Mouse (Mus musculus) midbrain, embryonic 14.5 days (tissue): Measurements from ENCODE around the gene Dip2b. TPM values are rescaled to one million over a fixed set of nuclear protein-coding genes. Genes with fewer than 3 reads are reported as not detected.

ENCODE experiments used
- ATAC-seq: fragments of 200-750 bp; cut with Nextera tagmentation; 2 replicates; pipeline ENCODE4 v1.8.0; 2017; ENCODE audit warnings: moderate number of reproducible peaks, moderate library complexity; ENCODE audit not compliant: low FRiP score, low TSS enrichment
- DNase-seq: peaks from one replicate; pipeline ENCODE4 v3.0.0-alpha.2; 2015
- H3K27ac ChIP-seq: fragments of 300-500 bp; sonication (generic); replicated peaks from 2 replicates; pipeline ENCODE4 v1.5.1; 2014; ENCODE audit warnings: mild to moderate bottlenecking, low read depth, low read length, moderate library complexity
- H3K27me3 ChIP-seq: fragments of 300-500 bp; sonication (generic); 2 replicates; pipeline ENCODE4 v1.6.1; 2014; ENCODE audit warnings: low read length, control low read depth, mixed read lengths; ENCODE audit not compliant: control insufficient read depth, insufficient read depth
- H3K36me3 ChIP-seq: fragments of 300-500 bp; sonication (generic); 2 replicates; pipeline ENCODE4 v1.6.1; 2014; ENCODE audit warnings: low read length, control low read depth; ENCODE audit not compliant: control insufficient read depth, insufficient read depth
- H3K4me1 ChIP-seq: fragments of 300-500 bp; sonication (generic); 2 replicates; pipeline ENCODE4 v1.6.1; 2014; ENCODE audit warnings: mild to moderate bottlenecking, antibody characterized with exemption, low read length, control low read depth; ENCODE audit not compliant: control insufficient read depth, insufficient read depth
- H3K4me2 ChIP-seq: fragments of 300-500 bp; sonication (generic); 2 replicates; pipeline ENCODE4 v1.6.1; 2014; ENCODE audit warnings: mild to moderate bottlenecking, low read length, moderate library complexity
- H3K4me3 ChIP-seq: fragments of 300-500 bp; sonication (generic); replicated peaks from 2 replicates; pipeline ENCODE4 v1.5.1; 2014; ENCODE audit warnings: low read depth, low read length
- H3K9ac ChIP-seq: fragments of 300-500 bp; sonication (generic); replicated peaks from 2 replicates; pipeline ENCODE4 v1.6.1; 2014; ENCODE audit warnings: mild to moderate bottlenecking, low read length, moderate library complexity
- H3K9me3 ChIP-seq: fragments of 300-500 bp; sonication (generic); 2 replicates; pipeline ENCODE4 v1.6.1; 2016; ENCODE audit warnings: low read length, control low read depth, mixed read lengths; ENCODE audit not compliant: control insufficient read depth
- WGBS: fragments of 180-500 bp; shearing (Covaris S2); extraction: QIAGEN DNeasy Blood & Tissue Kit; methylation state at CpG from one replicate; pipeline ENCODE4 v1.1.7; 2014; 5-methylcytosine and 5-hydroxymethylcytosine counted together
- polyA plus RNA-seq: library from polyadenylated mRNA; unstranded; fragments of >200 nt; fragmentation: Nextera tagmentation; extraction: Ambion mirVana; gene quantifications from 2 replicates; pipeline ENCODE4 v1.2.1, GENCODE M21; 2014

The Dip2b gene
- polyA plus RNA-seq, 1 experiment from 2014 or later: 31.1 TPM

GRCm38 (mm10) chr15:100143091-100143801 lies 104.8 kb downstream of the Dip2b start:
- Histone ChIP-seq H3K9ac (no peak overlapping the region), H3K27ac (peak overlapping the region; percentile 41), H3K9me3 (no peaks in the 10 kb centered on the region), H3K4me1 (0 out of 2 replicates have a peak, but pooled peaks cover 3% of the 10 kb centered on the region), H3K36me3 (0 out of 2 replicates have a peak, but pooled peaks cover 8% of the 10 kb centered on the region), H3K4me2 (no peak overlapping the region), H3K27me3 (no peaks in the 10 kb centered on the region), H3K4me3 (no peak overlapping the region)
- ATAC-seq (no peak), DNase-seq (peak; percentile 50)
- 82% methylated on average over 11 of the region's 11 CpGs for WGBS

- no peak overlapping the region for H3K9ac ChIP-seq
- H3K4me2 ChIP-seq: no peak overlapping the region
- no peak for ATAC-seq
- H3K27ac ChIP-seq: no peak overlapping the region
- H3K4me3 ChIP-seq: no peak overlapping the region
- WGBS: 68% methylated on average over 15 of the region's 15 CpGs
- no peaks in the 10 kb centered on the region for H3K9me3 ChIP-seq
- DNase-seq: no peak
- 0 out of 2 replicates have a peak, but pooled peaks cover 3% of the 10 kb centered on the region for H3K4me1 ChIP-seq
- H3K27me3 ChIP-seq: no peaks in the 10 kb centered on the region
- H3K36me3 ChIP-seq: 0 out of 2 replicates have a peak, but pooled peaks cover 8% of the 10 kb centered on the region
These were observed 106.7 kb downstream of the Dip2b start for GRCm38 (mm10) chr15:100144854-100145824.

- DNase-seq (no peak), ATAC-seq (no peak)
- no peak overlapping the region for H3K27ac ChIP-seq
- H3K4me3 ChIP-seq: no peak overlapping the region
- H3K27me3 ChIP-seq: no peaks in the 10 kb centered on the region
- 89% methylated on average over 3 of the region's 3 CpGs for WGBS
- peaks cover 9% of the 10 kb centered on the region; the same call in 1 of the 2 replicates for H3K36me3 ChIP-seq
- H3K4me1 ChIP-seq: 0 out of 2 replicates have a peak, but pooled peaks cover 3% of the 10 kb centered on the region
- H3K9ac ChIP-seq: no peak overlapping the region
- no peak overlapping the region for H3K4me2 ChIP-seq
- H3K9me3 ChIP-seq: no peaks in the 10 kb centered on the region
These were observed 107.5 kb downstream of the Dip2b start for GRCm38 (mm10) chr15:100145917-100146316.

- ATAC-seq: no peak
- WGBS: 59% methylated on average over 4 of the region's 4 CpGs
These were observed 112.1 kb downstream of the Dip2b start for GRCm38 (mm10) chr15:100150593-100150992.

GRCm38 (mm10) chr15:100152321-100152720 lies 113.9 kb downstream of the Dip2b start:
- H3K9ac ChIP-seq: no peak overlapping the region
- H3K36me3 ChIP-seq: peaks cover 46% of the 10 kb centered on the region
- no peak for ATAC-seq
- WGBS: 97% methylated on average over 3 of the region's 3 CpGs
- H3K9me3 ChIP-seq: no peaks in the 10 kb centered on the region
- H3K4me1 ChIP-seq: no peaks in the 10 kb centered on the region
- no peak for DNase-seq
- H3K27ac ChIP-seq: no peak overlapping the region
- no peak overlapping the region for H3K4me2 ChIP-seq
- no peak overlapping the region for H3K4me3 ChIP-seq
- H3K27me3 ChIP-seq: no peaks in the 10 kb centered on the region

More at GRCm38 (mm10) chr15:100150593-100150992, 112.1 kb downstream of the Dip2b start:
- Histone ChIP-seq H3K27ac (0 out of 2 replicates have a peak overlapping the region, but pooled peaks have one; percentile 49), H3K9me3 (no peaks in the 10 kb centered on the region), H3K9ac (no peak overlapping the region), H3K4me1 (0 out of 2 replicates have a peak, but pooled peaks cover under 1% of the 10 kb centered on the region), H3K36me3 (peaks cover 29% of the 10 kb centered on the region), H3K4me3 (no peak overlapping the region), H3K4me2 (no peak overlapping the region), H3K27me3 (no peaks in the 10 kb centered on the region)
- DNase-seq: peak; percentile 19

- DNase-seq: no peak
- Histone ChIP-seq H3K4me2 (no peak overlapping the region), H3K4me3 (no peak overlapping the region), H3K27me3 (no peaks in the 10 kb centered on the region), H3K4me1 (no peaks in the 10 kb centered on the region), H3K36me3 (peaks cover 53% of the 10 kb centered on the region), H3K9me3 (no peaks in the 10 kb centered on the region), H3K27ac (no peak overlapping the region), H3K9ac (no peak overlapping the region)
- ATAC-seq: no peak
- WGBS: 87% methylated on average over 3 of the region's 3 CpGs
These were observed 114.6 kb downstream of the Dip2b start for GRCm38 (mm10) chr15:100153024-100153423.

- DNase-seq (no peak), ATAC-seq (no peak)
- Histone ChIP-seq H3K36me3 (peaks cover 70% of the 10 kb centered on the region), H3K9ac (no peak overlapping the region), H3K27ac (no peak overlapping the region), H3K4me2 (no peak overlapping the region), H3K9me3 (no peaks in the 10 kb centered on the region), H3K4me3 (no peak overlapping the region), H3K27me3 (no peaks in the 10 kb centered on the region), H3K4me1 (no peaks in the 10 kb centered on the region)
- 93% methylated on average over 4 of the region's 4 CpGs for WGBS
These were observed 117.7 kb downstream of the Dip2b start for GRCm38 (mm10) chr15:100156095-100156707.

GRCm38 (mm10) chr15:100156781-100157470 lies 118.5 kb downstream of the Dip2b start:
- no peak overlapping the region for H3K4me3 ChIP-seq
- H3K4me2 ChIP-seq: no peak overlapping the region
- no peak for DNase-seq
- H3K36me3 ChIP-seq: peaks cover 74% of the 10 kb centered on the region
- H3K27me3 ChIP-seq: no peaks in the 10 kb centered on the region
- no peak for ATAC-seq
- H3K9me3 ChIP-seq: no peaks in the 10 kb centered on the region
- WGBS: 90% methylated on average over 10 of the region's 10 CpGs
- H3K9ac ChIP-seq: no peak overlapping the region
- H3K4me1 ChIP-seq: no peaks in the 10 kb centered on the region
- no peak overlapping the region for H3K27ac ChIP-seq
